Mouse (Mus musculus): Measurements from ENCODE around the gene Mrps10.
"Not testable (repeated sequence)": the region's sequence is repeated elsewhere in the genome, so short reads cannot be mapped to it uniquely, and the experiment has no call there.

Gene Mrps10

GRCm38 (mm10) chr17:47381917-47382316 is 13.2 kb downstream of the Mrps10 start:
- DNase-seq (ENCODE audit: low read depth): no peak

- no peak for DNase-seq (ENCODE audit: low read depth)
Observed at GRCm38 (mm10) chr17:47383266-47383665, 14.6 kb downstream of the Mrps10 start.

- DNase-seq (ENCODE audit: low read depth): no peak
Observed at GRCm38 (mm10) chr17:47384064-47384463, 15.4 kb downstream of the Mrps10 start.

GRCm38 (mm10) chr17:47385145-47385544 is 16.5 kb downstream of the Mrps10 start, which contains the start of gene Guca1b:
Gene Guca1b (plus strand): TSS chr17:47385393.
- DNase-seq (ENCODE audit: low read depth): no peak

GRCm38 (mm10) chr17:47386649-47387048 is 18.0 kb downstream of the Mrps10 start:
- DNase-seq (ENCODE audit: low read depth): no peak

DNA sequence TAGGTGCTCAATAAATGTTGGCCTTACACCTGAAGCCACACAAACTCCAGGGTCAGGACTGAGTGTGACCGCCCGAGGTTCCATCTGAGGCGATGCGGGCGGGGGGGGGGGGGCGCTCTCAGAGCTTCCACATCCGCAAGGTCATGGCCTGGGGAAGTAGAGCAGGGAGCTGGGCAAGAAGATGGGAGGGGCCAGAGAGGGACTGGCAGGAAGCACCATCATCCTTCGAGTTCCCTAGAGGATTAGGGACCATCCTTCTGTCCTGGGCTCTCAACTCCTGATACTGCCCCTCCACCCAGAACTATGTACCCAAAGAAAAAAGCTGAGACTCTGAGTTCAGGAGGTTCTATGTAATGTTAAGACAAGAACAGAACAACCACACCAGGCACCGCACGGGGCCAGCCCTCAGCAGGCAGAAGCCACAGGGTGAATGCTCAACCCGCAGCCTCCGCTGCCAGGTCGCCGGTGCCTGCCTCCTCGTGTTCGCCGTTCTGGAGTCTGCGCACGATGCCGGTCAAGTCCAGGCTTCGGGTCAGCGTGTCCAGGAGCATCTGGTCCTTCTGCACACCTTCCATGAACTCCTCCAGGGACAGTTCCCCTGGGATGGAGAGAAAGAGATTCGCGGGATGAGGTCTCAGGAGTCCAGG is 25.7 kb downstream of the Mrps10 start:
- DNase-seq (ENCODE audit: low read depth): no peak

DNA sequence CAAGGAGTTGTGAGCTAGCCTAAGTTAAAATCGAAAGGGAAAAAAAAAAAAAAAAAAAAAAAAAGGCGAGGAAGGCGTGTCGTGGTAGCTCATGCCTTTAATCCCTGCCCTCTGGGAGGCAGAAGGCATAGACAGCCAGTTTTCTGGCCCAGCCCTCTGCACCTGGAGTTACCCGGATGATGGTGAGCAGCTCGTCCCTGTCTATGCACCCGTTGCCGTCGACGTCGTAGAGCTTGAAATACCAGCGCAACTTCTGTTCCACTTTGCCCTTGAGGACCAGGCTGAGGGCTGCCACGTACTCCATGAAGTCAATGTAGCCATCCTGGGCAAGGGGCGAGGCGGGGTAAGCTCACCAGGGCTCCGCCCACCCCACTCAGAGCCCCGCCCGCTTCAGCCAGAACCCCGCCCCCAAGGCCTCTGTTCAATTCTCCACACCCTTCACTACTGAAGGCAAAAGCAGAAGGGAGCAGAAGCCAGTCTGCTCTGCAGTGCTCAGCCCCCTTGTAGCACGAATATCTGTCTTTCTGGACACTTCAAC is 26.8 kb downstream of the Mrps10 start:
- peak; percentile 19 for DNase-seq (ENCODE audit: low read depth)

DNA sequence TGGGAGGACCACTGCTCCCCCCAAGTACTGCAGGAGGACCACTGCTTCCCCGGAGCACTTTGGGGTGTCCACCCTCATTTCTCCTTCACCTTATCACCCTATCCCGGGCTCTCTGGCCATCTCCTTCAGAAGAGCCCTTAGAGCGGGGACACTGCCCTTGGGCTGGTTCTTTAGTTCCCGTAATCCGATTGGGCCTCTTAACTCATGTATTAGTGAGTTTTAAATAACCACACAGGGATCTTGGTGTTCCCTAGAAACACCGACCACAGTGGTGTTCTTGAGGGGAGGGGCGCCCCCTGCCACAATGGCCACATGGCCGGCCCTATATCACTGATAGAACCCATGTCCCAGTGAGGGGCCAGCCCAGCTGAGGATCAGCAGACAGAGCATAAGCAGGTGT is 30.4 kb downstream of the Mrps10 start:
- DNase-seq (ENCODE audit: low read depth): no peak

- no peak for DNase-seq (ENCODE audit: low read depth)
Observed at GRCm38 (mm10) chr17:47400451-47400850, 31.8 kb downstream of the Mrps10 start, which contains the start of gene Guca1a. Gene Guca1a (minus strand): TSS chr17:47400584.

- no peak for DNase-seq (ENCODE audit: low read depth)
Observed at GRCm38 (mm10) chr17:47407717-47408557, 39.2 kb downstream of the Mrps10 start.

GRCm38 (mm10) chr17:47408558-47408898 is 39.8 kb downstream of the Mrps10 start:
- DNase-seq (ENCODE audit: low read depth): peak; percentile 17

DNA sequence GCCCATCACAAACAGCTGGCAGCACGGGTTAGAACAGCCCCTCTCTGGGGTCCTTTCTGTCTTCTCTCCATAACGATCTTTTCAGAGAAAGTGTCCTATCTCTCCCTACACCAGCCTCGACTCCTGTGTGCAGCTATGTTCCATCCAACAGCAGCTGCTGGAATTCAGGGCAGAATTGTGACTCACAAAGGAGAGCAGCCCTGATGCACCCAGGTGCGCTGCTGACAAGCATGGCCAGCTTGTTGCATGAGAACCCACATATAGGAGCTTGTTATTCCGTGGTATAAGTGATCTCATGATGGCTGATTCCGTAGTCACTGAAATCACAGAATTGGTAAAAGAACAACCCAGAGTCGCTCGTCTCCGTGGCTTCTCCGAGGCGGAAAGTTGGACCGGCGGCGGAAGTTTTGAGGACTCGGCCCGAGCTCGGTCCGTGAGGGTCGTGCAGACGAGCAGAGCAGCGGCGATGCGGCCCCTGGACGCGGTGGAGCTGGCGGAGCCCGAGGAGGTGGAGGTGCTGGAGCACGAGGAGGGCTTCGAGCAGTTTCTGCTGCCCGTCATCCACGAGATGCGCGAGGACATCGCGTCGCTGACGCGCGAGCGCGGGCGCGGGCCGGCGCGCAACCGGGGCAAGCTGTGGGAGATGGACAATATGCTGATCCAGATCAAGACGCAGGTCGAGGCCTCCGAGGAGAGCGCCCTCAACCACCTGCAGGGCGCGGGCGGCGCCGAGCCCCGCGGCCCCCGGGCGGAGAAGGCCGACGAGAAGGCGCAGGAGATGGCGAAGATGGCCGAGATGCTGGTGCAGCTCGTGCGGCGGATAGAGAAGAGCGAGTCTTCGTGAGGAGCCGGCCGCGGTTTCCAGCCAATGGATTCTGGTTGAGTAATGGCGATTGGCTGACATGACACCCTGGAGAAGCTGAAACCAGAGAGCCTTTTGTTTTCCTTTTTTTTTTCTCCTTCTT is 41.5 kb downstream of the Mrps10 start:
- DNase-seq (ENCODE audit: low read depth): not testable (repeated sequence)

DNA sequence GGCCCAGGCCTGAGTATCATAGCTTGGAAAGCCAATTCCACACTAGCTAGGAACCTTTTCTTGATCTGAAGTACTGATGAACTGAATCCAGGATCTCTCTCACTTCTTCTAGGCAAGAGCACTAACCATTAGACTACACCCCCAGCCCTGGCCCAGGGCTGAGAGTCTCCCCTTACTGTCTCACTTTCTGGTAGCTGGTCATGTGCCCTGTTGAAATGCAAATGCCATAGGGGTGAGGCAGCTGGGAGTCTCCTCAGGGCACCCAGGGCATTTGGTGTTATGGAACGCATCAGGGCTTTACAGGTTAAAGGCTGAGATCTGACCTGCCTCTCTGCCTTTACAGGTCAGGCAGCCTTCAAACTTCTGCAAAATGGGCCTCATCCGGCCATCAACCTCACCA is 51.5 kb downstream of the Mrps10 start:
- DNase-seq (ENCODE audit: low read depth): no peak

- no peak for DNase-seq (ENCODE audit: low read depth)
Observed at GRCm38 (mm10) chr17:47421566-47421965, 52.9 kb downstream of the Mrps10 start.

DNA sequence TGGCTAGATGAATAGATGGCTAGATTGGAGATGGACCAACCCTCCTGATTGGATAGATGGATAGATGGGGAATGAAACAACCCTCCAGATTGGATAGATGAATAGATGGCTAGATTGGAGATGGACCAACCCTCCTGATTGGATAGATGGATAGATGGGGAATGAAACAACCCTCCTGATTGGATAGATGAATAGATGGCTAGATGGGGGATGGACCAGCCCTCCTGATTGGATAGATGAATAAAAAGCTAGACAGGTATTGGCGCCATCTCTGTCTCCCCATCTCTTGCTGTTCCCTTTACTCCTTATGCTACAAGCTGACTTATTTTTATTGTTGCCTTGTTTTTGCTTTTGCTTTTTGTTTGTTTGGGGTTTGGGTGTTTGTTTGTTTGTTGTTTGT is 53.9 kb downstream of the Mrps10 start:
- DNase-seq (ENCODE audit: low read depth): not testable (repeated sequence)

GRCm38 (mm10) chr17:47424186-47424585 is 55.5 kb downstream of the Mrps10 start:
- no peak for DNase-seq (ENCODE audit: low read depth)

DNA sequence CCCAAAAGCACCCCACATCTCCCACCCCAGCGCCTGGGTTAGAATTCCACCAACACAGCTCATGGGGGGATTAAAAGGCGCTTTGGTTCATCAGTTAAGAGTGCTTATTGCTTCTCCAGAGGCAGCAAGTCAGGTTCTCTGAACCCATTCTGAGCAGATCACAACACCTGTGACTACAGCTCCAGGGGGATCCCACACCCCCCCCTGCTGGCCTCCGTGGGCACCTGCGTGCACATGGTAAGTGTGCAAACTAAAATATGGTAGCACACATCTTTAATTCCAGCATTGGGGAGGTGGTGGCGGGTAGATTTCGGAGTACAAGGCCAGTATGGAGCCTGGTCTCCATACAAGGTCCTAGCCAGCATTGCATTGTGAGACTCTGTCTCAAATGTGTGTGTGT is 58.6 kb downstream of the Mrps10 start:
- DNase-seq (ENCODE audit: low read depth): no peak

GRCm38 (mm10) chr17:47428831-47429304 is 60.2 kb downstream of the Mrps10 start:
- no peak for DNase-seq (ENCODE audit: low read depth)

DNA sequence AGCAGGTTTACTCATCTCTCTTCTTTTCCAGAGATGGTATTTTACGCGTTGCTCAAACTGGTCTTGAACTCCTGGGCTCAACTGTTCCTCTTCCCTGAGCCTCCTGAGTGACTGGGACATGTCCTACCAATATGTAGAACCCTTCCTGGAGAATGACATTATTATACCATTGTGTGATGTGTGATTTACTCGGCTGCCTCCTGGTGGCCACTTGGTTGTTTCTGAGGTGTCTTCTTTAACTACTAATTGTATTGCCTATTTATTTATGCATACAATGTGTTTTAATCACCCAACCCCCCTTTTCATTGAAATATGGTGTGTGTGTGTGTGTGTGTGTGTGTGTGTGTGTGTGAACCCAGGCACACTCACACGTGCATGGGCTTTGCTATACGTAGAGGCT is 62.1 kb downstream of the Mrps10 start:
- no peak for DNase-seq (ENCODE audit: low read depth)
